Mouse (Mus musculus) kidney, adult 2 months (tissue): ENCODE results near the gene Gtf2h4. TPM values are rescaled to one million over a fixed set of nuclear protein-coding genes. Genes with fewer than 3 reads are reported as not detected.

Experiments
- DNase-seq: peaks from one replicate; pipeline ENCODE4 v3.0.0; 2021
- H3K27ac ChIP-seq: fragments of 200-500 bp; 2 replicates; pipeline ENCODE4 v1.5.1; 2012; ENCODE audit warnings: low read depth, low read length, control low read depth, inconsistent platforms; ENCODE audit not compliant: insufficient read depth
- H3K27me3 ChIP-seq: fragments of 200-500 bp; replicated peaks from 2 replicates; pipeline ENCODE4 v1.6.1; 2012; ENCODE audit warnings: mild to moderate bottlenecking, moderate library complexity, low read length, inconsistent platforms; ENCODE audit not compliant: control insufficient read depth, insufficient read depth
- H3K36me3 ChIP-seq: fragments of 200-500 bp; 2 replicates; pipeline ENCODE4 v1.6.1; 2012; ENCODE audit warnings: mild to moderate bottlenecking, moderate library complexity, low read length, inconsistent platforms; ENCODE audit not compliant: control insufficient read depth, insufficient read depth
- H3K4me1 ChIP-seq: fragments of 200-500 bp; 2 replicates; pipeline ENCODE4 v1.6.1; 2011; ENCODE audit warnings: low read length; ENCODE audit not compliant: control insufficient read depth, insufficient read depth
- H3K4me3 ChIP-seq: fragments of 200-500 bp; 2 replicates; pipeline ENCODE4 v1.5.1; 2011; ENCODE audit warnings: mild to moderate bottlenecking, low read depth, low read length, control low read depth; ENCODE audit not compliant: insufficient read depth
- CTCF ChIP-seq: fragments of 200-500 bp; conservative IDR thresholded peaks from 2 replicates; pipeline ENCODE4 v1.5.1; 2011; ENCODE audit warnings: low read depth, mild to moderate bottlenecking, control low read depth, low read length, moderate library complexity, mixed read lengths; ENCODE audit not compliant: insufficient read depth, insufficient read length
- POLR2A ChIP-seq: fragments of 200-500 bp; IDR thresholded peaks from one replicate; pipeline ENCODE4 v1.6.1; 2011; ENCODE audit warnings: low read depth, low read length, control low read depth
- WGBS: fragments of 180-500 bp; shearing (Covaris S2); methylation state at CpG from one replicate; pipeline ENCODE4 v1.1.7; 2018; 5-methylcytosine and 5-hydroxymethylcytosine counted together
- polyA plus RNA-seq: library from polyadenylated mRNA; depleted of rRNA; stranded (reverse); fragments of >200 nt; gene quantifications from 2 replicates; pipeline ENCODE4 v1.2.3, GENCODE M21; 2012

The Gtf2h4 gene
- polyA plus RNA-seq, 1 experiment, result 29.1 TPM

- no peak overlapping the region for H3K27ac ChIP-seq
- WGBS, result 81% methylated on average over 2 of the region's 2 CpGs
Observed at GRCm38 (mm10) chr17:35708611-35709010, 35.1 kb upstream of the Gtf2h4 start.

DNA sequence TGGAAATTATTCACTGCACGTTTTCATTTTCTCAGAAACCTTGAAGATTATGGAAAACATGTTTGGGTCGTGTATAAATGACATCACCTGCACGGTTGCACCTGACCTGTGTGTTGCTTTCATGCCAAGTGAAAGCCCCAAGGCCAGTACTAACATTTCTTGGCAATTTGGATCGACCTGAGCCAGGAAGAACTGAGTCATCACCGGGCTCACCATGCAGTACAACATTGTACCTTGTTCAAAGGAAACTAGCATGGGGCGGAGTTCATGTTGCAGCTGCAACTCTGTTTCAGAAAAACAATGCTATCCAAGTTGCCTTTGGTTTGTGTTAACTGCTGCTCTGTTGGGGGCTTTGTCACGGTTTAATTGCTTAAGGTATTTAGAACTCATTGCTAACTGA lies 34.4 kb upstream of the Gtf2h4 start:
- Histone ChIP-seq H3K36me3 (no peaks in the 10 kb centered on the region), H3K4me1 (peaks cover 28% of the 10 kb centered on the region), H3K27me3 (no peaks in the 10 kb centered on the region), H3K27ac (peak overlapping the region; percentile 65), H3K4me3 (no peak overlapping the region)
- 26% methylated on average over 7 of the region's 7 CpGs for WGBS
- peak; percentile 83 for DNase-seq
- TF ChIP-seq POLR2A (no peak), CTCF (no peak)

More at GRCm38 (mm10) chr17:35708611-35709010, 35.1 kb upstream of the Gtf2h4 start:
- no peak overlapping the region for H3K4me3 ChIP-seq
- H3K27me3 ChIP-seq, result no peaks in the 10 kb centered on the region
- no peak for DNase-seq
- H3K4me1 ChIP-seq, result peaks cover 28% of the 10 kb centered on the region
- H3K36me3 ChIP-seq, result no peaks in the 10 kb centered on the region
- TF ChIP-seq CTCF (no peak), POLR2A (no peak)

DNA sequence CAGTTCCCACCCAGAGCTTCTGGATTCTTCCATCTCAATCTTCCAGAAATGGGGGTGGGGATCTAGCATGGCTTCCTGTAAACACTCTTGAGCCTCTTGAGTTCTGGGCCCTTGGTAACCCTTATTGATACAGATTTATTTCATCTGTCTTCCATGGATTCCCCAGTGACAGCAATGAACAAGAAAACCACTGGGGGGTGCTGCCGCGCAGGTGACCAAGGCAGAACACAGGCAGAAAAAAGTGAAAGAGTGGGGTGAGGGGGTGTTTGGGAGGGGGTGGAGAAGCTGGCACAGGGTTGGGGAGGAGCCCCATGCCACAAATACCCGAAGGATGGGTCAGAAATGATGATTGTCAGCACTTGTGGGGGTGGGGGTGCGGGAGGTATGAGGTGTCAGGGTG lies 32.3 kb upstream of the Gtf2h4 start:
- no peaks in the 10 kb centered on the region for H3K36me3 ChIP-seq
- H3K27me3 ChIP-seq, result no peaks in the 10 kb centered on the region
- TF ChIP-seq CTCF, result peak; percentile 60
- TF ChIP-seq POLR2A, result no peak
- peak; percentile 72 for DNase-seq
- H3K4me1 ChIP-seq, result peaks cover 23% of the 10 kb centered on the region
- WGBS, result 27% methylated on average over 4 of the region's 4 CpGs
- no peak overlapping the region for H3K4me3 ChIP-seq
- peak overlapping the region; percentile 26; the same call in 1 of the 2 replicates for H3K27ac ChIP-seq

- Histone ChIP-seq H3K36me3 (no peaks in the 10 kb centered on the region), H3K4me3 (peak within 1 kb of the TSS; percentile 19; the same call in 1 of the 2 replicates), H3K27ac (peak within 1 kb of the TSS; percentile 52), H3K27me3 (no peaks in the 10 kb centered on the region), H3K4me1 (peaks cover 15% of the 10 kb centered on the region)
- TF ChIP-seq POLR2A, result no peak
- no peak for TF ChIP-seq CTCF
- 11% methylated on average over 19 of the region's 19 CpGs for WGBS
- peak; percentile 89 for DNase-seq
Observed at GRCm38 (mm10) chr17:35704621-35705464, 31.3 kb upstream of the Gtf2h4 start, which contains the start of gene Ddr1. Ddr1 (minus strand) TSS chr17:35704621.

GRCm38 (mm10) chr17:35703751-35704271 lies 30.3 kb upstream of the Gtf2h4 start:
- peak overlapping the region; percentile 52 for H3K27ac ChIP-seq
- WGBS, result 5% methylated on average over 14 of the region's 14 CpGs
- H3K4me3 ChIP-seq, result peak overlapping the region; percentile 19; the same call in 1 of the 2 replicates

GRCm38 (mm10) chr17:35703065-35703464 lies 29.5 kb upstream of the Gtf2h4 start:
- H3K27ac ChIP-seq, result no peak overlapping the region
- H3K27me3 ChIP-seq, result no peaks in the 10 kb centered on the region
- 48% methylated on average over 2 of the region's 2 CpGs for WGBS
- no peak for DNase-seq
- H3K36me3 ChIP-seq, result no peaks in the 10 kb centered on the region
- no peak overlapping the region for H3K4me3 ChIP-seq
- H3K4me1 ChIP-seq, result peaks cover 23% of the 10 kb centered on the region
- TF ChIP-seq CTCF (no peak), POLR2A (no peak)

More at GRCm38 (mm10) chr17:35703751-35704271, 30.3 kb upstream of the Gtf2h4 start:
- peak; percentile 68 for DNase-seq
- TF ChIP-seq CTCF (no peak), POLR2A (no peak)
- Histone ChIP-seq H3K36me3 (no peaks in the 10 kb centered on the region), H3K4me1 (peaks cover 19% of the 10 kb centered on the region), H3K27me3 (no peaks in the 10 kb centered on the region)

GRCm38 (mm10) chr17:35702605-35703004 lies 29.1 kb upstream of the Gtf2h4 start:
- TF ChIP-seq POLR2A (no peak), CTCF (no peak)
- Histone ChIP-seq H3K4me1 (peaks cover 25% of the 10 kb centered on the region), H3K27ac (peak overlapping the region; percentile 95), H3K4me3 (no peak overlapping the region), H3K27me3 (no peaks in the 10 kb centered on the region), H3K36me3 (no peaks in the 10 kb centered on the region)
- DNase-seq, result no peak
- 35% methylated on average over 4 of the region's 4 CpGs for WGBS
